Mouse (Mus musculus): ENCODE measurements around the gene Ubap1.

Gene Ubap1

GRCm38 (mm10) chr4:41353265-41353664 is 4.5 kb downstream of the Ubap1 start:
- DNase-seq (ENCODE audit: inconsistent age in 2 of 2, low spot score in 1 of 2): peak in 1 of 2 experiments; percentile 40

GRCm38 (mm10) chr4:41357154-41357553 is 8.4 kb downstream of the Ubap1 start:
- no peak for DNase-seq (ENCODE audit: inconsistent age in 2 of 2, low spot score in 1 of 2)

- no peak for DNase-seq (ENCODE audit: inconsistent age in 2 of 2, low spot score in 1 of 2)
Measured at GRCm38 (mm10) chr4:41358669-41359068, 9.9 kb downstream of the Ubap1 start.

- DNase-seq (ENCODE audit: inconsistent age in 2 of 2, low spot score in 1 of 2): no peak
Measured at GRCm38 (mm10) chr4:41359358-41359757, 10.6 kb downstream of the Ubap1 start.

GRCm38 (mm10) chr4:41361059-41361458 is 12.3 kb downstream of the Ubap1 start:
- DNase-seq (ENCODE audit: inconsistent age in 2 of 2, low spot score in 1 of 2): no peak

- peak in 1 of 2 experiments; percentile 63 for DNase-seq (ENCODE audit: inconsistent age in 2 of 2, low spot score in 1 of 2)
Measured at GRCm38 (mm10) chr4:41368198-41368597, 19.4 kb downstream of the Ubap1 start.

- DNase-seq (ENCODE audit: inconsistent age in 2 of 2, low spot score in 1 of 2): no peak
Measured at GRCm38 (mm10) chr4:41369702-41370437, 21.1 kb downstream of the Ubap1 start.

GRCm38 (mm10) chr4:41377567-41377966 is 28.8 kb downstream of the Ubap1 start:
- no peak for DNase-seq (ENCODE audit: inconsistent age in 2 of 2, low spot score in 1 of 2)

GRCm38 (mm10) chr4:41381213-41381950 is 32.6 kb downstream of the Ubap1 start:
- DNase-seq (ENCODE audit: inconsistent age in 2 of 2, low spot score in 1 of 2): no peak

GRCm38 (mm10) chr4:41386412-41386975 is 37.7 kb downstream of the Ubap1 start:
- no peak for DNase-seq (ENCODE audit: inconsistent age in 2 of 2, low spot score in 1 of 2)

- no peak for DNase-seq (ENCODE audit: inconsistent age in 2 of 2, low spot score in 1 of 2)
Measured at GRCm38 (mm10) chr4:41387755-41388469, 39.1 kb downstream of the Ubap1 start.

GRCm38 (mm10) chr4:41388616-41389015 is 39.8 kb downstream of the Ubap1 start:
- DNase-seq (ENCODE audit: inconsistent age in 2 of 2, low spot score in 1 of 2): no peak

GRCm38 (mm10) chr4:41389240-41389639 is 40.4 kb downstream of the Ubap1 start:
- DNase-seq (ENCODE audit: inconsistent age in 2 of 2, low spot score in 1 of 2): no peak

GRCm38 (mm10) chr4:41390122-41390521 is 41.3 kb downstream of the Ubap1 start:
- peak; percentile 70 to 92 for DNase-seq (ENCODE audit: inconsistent age in 2 of 2, low spot score in 1 of 2)

GRCm38 (mm10) chr4:41391015-41391414 is 42.2 kb downstream of the Ubap1 start:
- no peak for DNase-seq (ENCODE audit: inconsistent age in 2 of 2, low spot score in 1 of 2)

GRCm38 (mm10) chr4:41394651-41395050 is 45.9 kb downstream of the Ubap1 start:
- DNase-seq (ENCODE audit: inconsistent age in 2 of 2, low spot score in 1 of 2): peak; percentile 14 to 74

GRCm38 (mm10) chr4:41398353-41398752 is 49.6 kb downstream of the Ubap1 start:
- no peak for DNase-seq (ENCODE audit: inconsistent age in 2 of 2, low spot score in 1 of 2)

GRCm38 (mm10) chr4:41399904-41400303 is 51.1 kb downstream of the Ubap1 start:
- peak in 1 of 2 experiments; percentile 50 for DNase-seq (ENCODE audit: inconsistent age in 2 of 2, low spot score in 1 of 2)

GRCm38 (mm10) chr4:41401167-41401566 is 52.4 kb downstream of the Ubap1 start:
- DNase-seq (ENCODE audit: inconsistent age in 2 of 2, low spot score in 1 of 2): no peak

GRCm38 (mm10) chr4:41401573-41401972 is 52.8 kb downstream of the Ubap1 start:
- DNase-seq (ENCODE audit: inconsistent age in 2 of 2, low spot score in 1 of 2): no peak

- DNase-seq (ENCODE audit: inconsistent age in 2 of 2, low spot score in 1 of 2): no peak
Measured at GRCm38 (mm10) chr4:41406597-41406996, 57.8 kb downstream of the Ubap1 start.

All from adrenal gland, adult (tissue).